Mouse (Mus musculus) forebrain, embryonic 16.5 days (tissue): ENCODE data around the gene Pde12. TPM values are rescaled to one million over a fixed set of nuclear protein-coding genes. Genes with fewer than 3 reads are reported as not detected.

Experiments used
- ATAC-seq: fragments of 200-750 bp; cut with Nextera tagmentation; 2 replicates; pipeline ENCODE4 v1.8.0; 2017; ENCODE audit warnings: mild to moderate bottlenecking, moderate library complexity
- H3K27ac ChIP-seq: fragments of 300-500 bp; sonication (generic); 2 replicates; pipeline ENCODE4 v1.5.1; 2014; ENCODE audit warnings: low read length, control low read depth
- H3K27me3 ChIP-seq: fragments of 300-500 bp; sonication (generic); replicated peaks from 2 replicates; pipeline ENCODE4 v1.6.1; 2014; ENCODE audit warnings: low read length; ENCODE audit not compliant: control insufficient read depth, insufficient read depth
- H3K36me3 ChIP-seq: fragments of 300-500 bp; sonication (generic); 2 replicates; pipeline ENCODE4 v1.6.1; 2014; ENCODE audit not compliant: control insufficient read depth, insufficient read depth
- H3K4me1 ChIP-seq: fragments of 300-500 bp; sonication (generic); replicated peaks from 2 replicates; pipeline ENCODE4 v1.6.1; 2014; ENCODE audit warnings: low read length; ENCODE audit not compliant: control insufficient read depth, insufficient read depth
- H3K4me2 ChIP-seq: fragments of 300-500 bp; sonication (generic); 2 replicates; pipeline ENCODE4 v1.6.1; 2014; ENCODE audit warnings: mild to moderate bottlenecking, low read length, control low read depth
- H3K4me3 ChIP-seq: fragments of 300-500 bp; sonication (generic); replicated peaks from 2 replicates; pipeline ENCODE4 v1.5.1; 2014; ENCODE audit warnings: mild to moderate bottlenecking, low read length, control low read depth
- H3K9ac ChIP-seq: fragments of 300-500 bp; sonication (generic); replicated peaks from 2 replicates; pipeline ENCODE4 v1.6.1; 2014; ENCODE audit warnings: low read depth, low read length, control low read depth
- H3K9me3 ChIP-seq: fragments of 300-500 bp; sonication (generic); 2 replicates; pipeline ENCODE4 v1.6.1; 2016; ENCODE audit warnings: low read length; ENCODE audit not compliant: control insufficient read depth
- WGBS: fragments of 180-500 bp; shearing (Covaris S2); extraction: QIAGEN DNeasy Blood & Tissue Kit; methylation state at CpG from one replicate; pipeline ENCODE4 v1.1.7; 2014; 5-methylcytosine and 5-hydroxymethylcytosine counted together
- microRNA-seq: library from miRNA; unstranded; fragments of <30 nt; microRNA quantifications from one replicate; pipeline ENCODE4, GENCODE M21; 2017
- polyA plus RNA-seq: library from polyadenylated mRNA; unstranded; fragments of >200 nt; fragmentation: Nextera tagmentation; extraction: Ambion mirVana; gene quantifications from 2 replicates; pipeline ENCODE4 v1.2.1, GENCODE M21; 2015

Gene Pde12
- polyA plus RNA-seq, 1 experiment from 2014 or later = 12.7 TPM

DNA sequence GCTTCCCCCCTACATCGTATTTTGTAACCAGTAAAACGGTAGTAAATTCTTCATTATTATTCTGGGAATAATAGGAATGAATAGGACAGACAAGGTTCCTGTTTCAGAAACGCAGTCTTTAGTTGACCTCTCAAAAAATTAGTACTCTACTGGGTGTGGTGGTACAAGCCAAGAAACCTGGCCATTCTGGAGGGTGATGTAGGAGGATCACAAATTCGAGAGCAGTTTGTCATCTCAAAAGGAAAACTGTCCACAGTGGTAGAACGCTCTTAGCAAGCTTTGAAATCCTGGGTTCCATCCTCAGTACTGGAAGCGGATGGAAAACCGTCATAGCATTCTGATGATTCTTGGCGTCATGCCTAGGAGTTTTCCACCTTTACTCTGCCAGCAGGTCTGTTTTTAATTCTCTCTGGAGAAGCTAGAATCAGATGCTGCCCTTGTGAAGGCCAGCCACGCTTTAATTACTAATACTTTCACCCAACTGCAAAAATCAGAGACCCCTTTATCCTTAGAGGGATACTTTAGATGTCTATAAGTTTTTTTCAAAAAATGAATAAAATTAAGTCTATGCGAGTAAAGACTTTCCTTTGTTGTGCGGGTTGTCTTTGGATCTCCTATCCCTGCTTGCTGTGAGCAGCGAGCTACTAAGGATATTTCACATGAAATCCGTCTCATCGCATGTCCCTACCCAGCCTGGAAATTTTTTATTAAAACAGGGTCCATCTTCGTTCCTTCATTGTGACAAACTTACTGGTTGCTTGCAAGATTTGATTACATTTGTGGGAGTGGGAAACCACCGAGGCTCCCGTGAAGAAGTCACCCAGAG lies 32.4 kb downstream of the Pde12 start:
- ATAC-seq = peak; percentile 24
- Histone ChIP-seq H3K4me3 (peak overlapping the region; percentile 84), H3K4me2 (peak overlapping the region; percentile 95), H3K4me1 (peaks cover 18% of the 10 kb centered on the region), H3K9ac (peak overlapping the region; percentile 91), H3K9me3 (no peaks in the 10 kb centered on the region), H3K27me3 (no peaks in the 10 kb centered on the region), H3K36me3 (0 out of 2 replicates have a peak, but pooled peaks cover 5% of the 10 kb centered on the region), H3K27ac (peak overlapping the region; percentile 96)
- 26% methylated on average over 17 of the region's 17 CpGs for WGBS

DNA sequence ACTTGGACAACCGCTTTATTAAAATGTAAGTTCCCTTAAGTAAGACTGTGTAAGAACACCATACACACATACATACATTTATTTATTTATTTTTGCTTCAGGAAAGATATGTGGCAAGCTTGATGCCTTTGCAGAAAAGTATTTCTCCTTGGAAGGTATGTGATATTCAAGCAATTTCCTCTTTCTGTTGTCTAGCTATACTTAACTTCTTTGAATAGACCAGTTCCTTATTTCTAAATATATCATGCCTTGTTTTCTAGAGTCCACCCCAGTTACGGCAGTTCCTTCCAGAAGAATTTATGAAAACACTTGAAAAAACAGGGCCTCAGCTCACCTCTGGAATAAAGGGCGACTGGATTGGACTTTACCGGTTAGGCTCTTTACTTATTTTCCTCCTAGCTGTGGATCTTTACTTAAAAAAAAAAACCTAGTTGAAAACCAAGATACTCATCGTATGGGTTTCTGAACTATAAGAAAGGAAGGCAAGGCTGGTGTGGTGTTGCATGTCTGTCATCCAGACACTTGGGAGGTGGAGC lies 43.0 kb downstream of the Pde12 start:
- no peaks in the 10 kb centered on the region for H3K4me1 ChIP-seq
- no peak overlapping the region for H3K4me3 ChIP-seq
- no peak overlapping the region for H3K9ac ChIP-seq
- H3K9me3 ChIP-seq = no peaks in the 10 kb centered on the region
- H3K27me3 ChIP-seq = no peaks in the 10 kb centered on the region
- WGBS = 95% methylated on average over 5 of the region's 5 CpGs
- ATAC-seq = no peak
- H3K4me2 ChIP-seq = no peak overlapping the region
- no peak overlapping the region for H3K27ac ChIP-seq
- H3K36me3 ChIP-seq = peaks cover 39% of the 10 kb centered on the region

- Histone ChIP-seq H3K27ac (no peak overlapping the region), H3K27me3 (no peaks in the 10 kb centered on the region), H3K36me3 (peaks cover 44% of the 10 kb centered on the region), H3K4me1 (no peaks in the 10 kb centered on the region), H3K9ac (no peak overlapping the region), H3K9me3 (no peaks in the 10 kb centered on the region), H3K4me3 (no peak overlapping the region), H3K4me2 (no peak overlapping the region)
- no peak for ATAC-seq
- WGBS = 89% methylated on average over 4 of the region's 4 CpGs
Measured at GRCm38 (mm10) chr14:26625301-26625700, 44.4 kb downstream of the Pde12 start.

DNA sequence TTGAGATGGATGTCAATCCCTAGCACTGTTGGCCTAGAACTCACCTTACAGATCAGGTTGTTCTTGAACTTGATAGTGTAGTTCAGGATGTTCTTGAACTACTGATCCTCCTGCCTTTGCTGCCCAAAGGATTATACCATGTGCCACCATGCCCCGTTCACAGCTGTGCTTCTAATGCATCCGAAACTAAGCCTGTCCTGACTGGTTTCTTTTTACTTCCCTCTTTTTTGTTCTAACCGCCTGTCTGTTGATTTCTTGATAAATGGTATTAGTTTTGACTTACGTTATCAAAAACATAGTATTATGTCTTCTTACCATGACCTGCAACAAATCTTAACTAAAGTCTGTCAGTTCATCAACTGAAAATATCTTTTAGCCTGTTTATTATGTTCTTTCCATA lies 59.0 kb downstream of the Pde12 start:
- Histone ChIP-seq H3K4me3 (no peak overlapping the region), H3K27me3 (no peaks in the 10 kb centered on the region), H3K4me1 (no peaks in the 10 kb centered on the region), H3K4me2 (no peak overlapping the region), H3K36me3 (peaks cover 34% of the 10 kb centered on the region), H3K9me3 (no peaks in the 10 kb centered on the region), H3K27ac (no peak overlapping the region), H3K9ac (no peak overlapping the region)
- 92% methylated on average over 4 of the region's 4 CpGs for WGBS
- ATAC-seq = no peak

Small RNAs within 50 kb of the gene (microRNA-seq; reads per million reads assigned to microRNA genes)
- gene Mir7672 = not detected

Other genes with a start within 250 kb of the Pde12 start
- gene Slmap, start 135.0 kb downstream of the Pde12 start, polyA plus RNA-seq = 13.3 and 14.3 TPM in 2 replicates
- gene Dennd6a, start 96.0 kb downstream of the Pde12 start, polyA plus RNA-seq = 21.1 and 23.6 TPM in 2 replicates
- gene Arf4, start 31.8 kb downstream of the Pde12 start, polyA plus RNA-seq = 643 and 695 TPM in 2 replicates
- gene Dnah12, start 23.4 kb upstream of the Pde12 start, polyA plus RNA-seq = 0.04 and 0.11 TPM in 2 replicates
- 0.25 TPM in 1 of 2 replicates, not detected in the other for gene Asb14, start 224.7 kb upstream of the Pde12 start, polyA plus RNA-seq